Mouse (Mus musculus): ENCODE measurements around the gene Nhsl2. TPM values are rescaled to one million over a fixed set of nuclear protein-coding genes. Genes with fewer than 3 reads are reported as not detected.

The Nhsl2 gene
- polyA plus RNA-seq, 1 experiment: 0.49 TPM

GRCm38 (mm10) chrX:101979267-101979666 lies 130.1 kb downstream of the Nhsl2 start:
- TF ChIP-seq POLR2A (IDR thresholded peaks at IDR 0.05; ENCODE audit: control insufficient read depth, low read depth, low read length) (no peak), CTCF (IDR thresholded peaks at IDR 0.05; ENCODE audit: control insufficient read depth, insufficient read depth, insufficient replicate concordance, low read depth, low read length) (no peak)
- Histone ChIP-seq H3K4me3 (ENCODE audit: control insufficient read depth, low read depth, low read length) (no peak overlapping the region), H3K36me3 (ENCODE audit: control insufficient read depth, insufficient read depth, low read length) (no peaks in the 10 kb centered on the region), H3K27me3 (ENCODE audit: control insufficient read depth, insufficient read depth, low read length) (no peaks in the 10 kb centered on the region), H3K4me1 (ENCODE audit: control insufficient read depth, insufficient read depth, low read length) (no peaks in the 10 kb centered on the region), H3K27ac (ENCODE audit: control insufficient read depth, insufficient read depth, low read depth, low read length) (no peak overlapping the region)

- Histone ChIP-seq H3K4me3 (ENCODE audit: control insufficient read depth, low read depth, low read length) (no peak overlapping the region), H3K36me3 (ENCODE audit: control insufficient read depth, insufficient read depth, low read length) (no peaks in the 10 kb centered on the region), H3K4me1 (ENCODE audit: control insufficient read depth, insufficient read depth, low read length) (no peaks in the 10 kb centered on the region), H3K27ac (ENCODE audit: control insufficient read depth, insufficient read depth, low read depth, low read length) (no peak overlapping the region), H3K27me3 (ENCODE audit: control insufficient read depth, insufficient read depth, low read length) (no peaks in the 10 kb centered on the region)
- TF ChIP-seq POLR2A (IDR thresholded peaks at IDR 0.05; ENCODE audit: control insufficient read depth, low read depth, low read length) (no peak), CTCF (IDR thresholded peaks at IDR 0.05; ENCODE audit: control insufficient read depth, insufficient read depth, insufficient replicate concordance, low read depth, low read length) (no peak)
These were observed 131.4 kb downstream of the Nhsl2 start for GRCm38 (mm10) chrX:101980586-101980985.

GRCm38 (mm10) chrX:101981450-101981849 lies 132.3 kb downstream of the Nhsl2 start:
- H3K27ac ChIP-seq (ENCODE audit: control insufficient read depth, insufficient read depth, low read depth, low read length): no peak overlapping the region
- TF ChIP-seq POLR2A (IDR thresholded peaks at IDR 0.05; ENCODE audit: control insufficient read depth, low read depth, low read length): no peak
- no peak for TF ChIP-seq CTCF (IDR thresholded peaks at IDR 0.05; ENCODE audit: control insufficient read depth, insufficient read depth, insufficient replicate concordance, low read depth, low read length)
- no peaks in the 10 kb centered on the region for H3K36me3 ChIP-seq (ENCODE audit: control insufficient read depth, insufficient read depth, low read length)
- H3K27me3 ChIP-seq (ENCODE audit: control insufficient read depth, insufficient read depth, low read length): no peaks in the 10 kb centered on the region
- H3K4me1 ChIP-seq (ENCODE audit: control insufficient read depth, insufficient read depth, low read length): no peaks in the 10 kb centered on the region
- no peak overlapping the region for H3K4me3 ChIP-seq (ENCODE audit: control insufficient read depth, low read depth, low read length)

GRCm38 (mm10) chrX:101983638-101984037 lies 134.5 kb downstream of the Nhsl2 start:
- no peak overlapping the region for H3K27ac ChIP-seq (ENCODE audit: control insufficient read depth, insufficient read depth, low read depth, low read length)
- H3K4me3 ChIP-seq (ENCODE audit: control insufficient read depth, low read depth, low read length): no peak overlapping the region
- no peaks in the 10 kb centered on the region for H3K27me3 ChIP-seq (ENCODE audit: control insufficient read depth, insufficient read depth, low read length)
- TF ChIP-seq CTCF (IDR thresholded peaks at IDR 0.05; ENCODE audit: control insufficient read depth, insufficient read depth, insufficient replicate concordance, low read depth, low read length) (no peak), POLR2A (IDR thresholded peaks at IDR 0.05; ENCODE audit: control insufficient read depth, low read depth, low read length) (no peak)
- no peaks in the 10 kb centered on the region for H3K4me1 ChIP-seq (ENCODE audit: control insufficient read depth, insufficient read depth, low read length)
- H3K36me3 ChIP-seq (ENCODE audit: control insufficient read depth, insufficient read depth, low read length): no peaks in the 10 kb centered on the region

GRCm38 (mm10) chrX:101986657-101987367 lies 137.6 kb downstream of the Nhsl2 start:
- H3K27me3 ChIP-seq (ENCODE audit: control insufficient read depth, insufficient read depth, low read length): no peaks in the 10 kb centered on the region
- H3K36me3 ChIP-seq (ENCODE audit: control insufficient read depth, insufficient read depth, low read length): no peaks in the 10 kb centered on the region
- H3K4me3 ChIP-seq (ENCODE audit: control insufficient read depth, low read depth, low read length): no peak overlapping the region
- H3K4me1 ChIP-seq (ENCODE audit: control insufficient read depth, insufficient read depth, low read length): no peaks in the 10 kb centered on the region
- TF ChIP-seq CTCF (IDR thresholded peaks at IDR 0.05; ENCODE audit: control insufficient read depth, insufficient read depth, insufficient replicate concordance, low read depth, low read length): no peak
- no peak for TF ChIP-seq POLR2A (IDR thresholded peaks at IDR 0.05; ENCODE audit: control insufficient read depth, low read depth, low read length)
- no peak overlapping the region for H3K27ac ChIP-seq (ENCODE audit: control insufficient read depth, insufficient read depth, low read depth, low read length)

- Histone ChIP-seq H3K4me1 (ENCODE audit: control insufficient read depth, insufficient read depth, low read length) (no peaks in the 10 kb centered on the region), H3K36me3 (ENCODE audit: control insufficient read depth, insufficient read depth, low read length) (no peaks in the 10 kb centered on the region), H3K27me3 (ENCODE audit: control insufficient read depth, insufficient read depth, low read length) (no peaks in the 10 kb centered on the region), H3K27ac (ENCODE audit: control insufficient read depth, insufficient read depth, low read depth, low read length) (no peak overlapping the region), H3K4me3 (ENCODE audit: control insufficient read depth, low read depth, low read length) (no peak overlapping the region)
- no peak for TF ChIP-seq CTCF (IDR thresholded peaks at IDR 0.05; ENCODE audit: control insufficient read depth, insufficient read depth, insufficient replicate concordance, low read depth, low read length)
These were observed 144.8 kb downstream of the Nhsl2 start for GRCm38 (mm10) chrX:101993841-101994571.

- no peaks in the 10 kb centered on the region for H3K4me1 ChIP-seq (ENCODE audit: control insufficient read depth, insufficient read depth, low read length)
- TF ChIP-seq CTCF (IDR thresholded peaks at IDR 0.05; ENCODE audit: control insufficient read depth, insufficient read depth, insufficient replicate concordance, low read depth, low read length): no peak
- H3K27me3 ChIP-seq (ENCODE audit: control insufficient read depth, insufficient read depth, low read length): no peaks in the 10 kb centered on the region
- no peak overlapping the region for H3K27ac ChIP-seq (ENCODE audit: control insufficient read depth, insufficient read depth, low read depth, low read length)
- no peaks in the 10 kb centered on the region for H3K36me3 ChIP-seq (ENCODE audit: control insufficient read depth, insufficient read depth, low read length)
- H3K4me3 ChIP-seq (ENCODE audit: control insufficient read depth, low read depth, low read length): no peak overlapping the region
These were observed 147.5 kb downstream of the Nhsl2 start for GRCm38 (mm10) chrX:101996726-101997125.
